Mouse (Mus musculus) spleen, adult 2 months (tissue): Measurements from ENCODE around the gene Thrap3. TPM values are rescaled to one million over a fixed set of nuclear protein-coding genes. Genes with fewer than 3 reads are reported as not detected.

Experiments
- DNase-seq, 2 experiments: peaks; one replicate each; pipeline versions ENCODE4 v3.0.0 to v3.0.0-alpha.2; 2012 to 2021; ENCODE audit warnings: low spot score in 2 of 2, low read depth in 1 of 2
- H3K27ac ChIP-seq: fragments of 200-500 bp; 2 replicates; pipeline ENCODE4 v1.5.1; 2012; ENCODE audit warnings: low read length, inconsistent platforms; ENCODE audit not compliant: insufficient read depth
- H3K27me3 ChIP-seq: fragments of 200-500 bp; 2 replicates; pipeline ENCODE4 v1.6.1; 2012; ENCODE audit warnings: mild to moderate bottlenecking, moderate library complexity, low read length, inconsistent platforms; ENCODE audit not compliant: control insufficient read depth, insufficient read depth
- H3K36me3 ChIP-seq: fragments of 200-500 bp; 2 replicates; pipeline ENCODE4 v1.6.1; 2012; ENCODE audit warnings: mild to moderate bottlenecking, low read length, inconsistent platforms; ENCODE audit not compliant: control insufficient read depth, insufficient read depth
- H3K4me1 ChIP-seq: fragments of 200-500 bp; 2 replicates; pipeline ENCODE4 v1.6.1; 2011; ENCODE audit warnings: inconsistent platforms; ENCODE audit not compliant: control insufficient read depth, insufficient read depth, insufficient read length
- H3K4me3 ChIP-seq: fragments of 200-500 bp; 2 replicates; pipeline ENCODE4 v1.5.1; 2011; ENCODE audit warnings: mild to moderate bottlenecking, inconsistent platforms; ENCODE audit not compliant: insufficient read depth, insufficient read length; ENCODE audit errors: extremely low read depth
- CTCF ChIP-seq: fragments of 200-500 bp; IDR thresholded peaks from 2 replicates; pipeline ENCODE4 v1.5.1; 2011; ENCODE audit warnings: mild to moderate bottlenecking, inconsistent platforms; ENCODE audit not compliant: insufficient read depth, insufficient read length, insufficient replicate concordance; ENCODE audit errors: extremely low read depth
- POLR2A ChIP-seq: fragments of 200-500 bp; IDR thresholded peaks from 2 replicates; pipeline ENCODE4 v1.6.1; 2011; ENCODE audit warnings: low read depth, low read length, inconsistent platforms
- WGBS: fragments of 180-500 bp; shearing (Covaris S2); methylation state at CpG from one replicate; pipeline ENCODE4 v1.1.7; 2018; 5-methylcytosine and 5-hydroxymethylcytosine counted together
- polyA plus RNA-seq: library from polyadenylated mRNA; depleted of rRNA; stranded (reverse); fragments of >200 nt; gene quantifications from 2 replicates; pipeline ENCODE4 v1.2.3, GENCODE M21; 2012

The Thrap3 gene
- polyA plus RNA-seq, 1 experiment = 53.0 TPM

- 85% methylated on average over 6 of the region's 6 CpGs for WGBS
- no peak overlapping the region for H3K27ac ChIP-seq
- H3K4me3 ChIP-seq = no peak overlapping the region
- H3K36me3 ChIP-seq = no peaks in the 10 kb centered on the region
- H3K27me3 ChIP-seq = no peaks in the 10 kb centered on the region
- TF ChIP-seq POLR2A (no peak), CTCF (no peak)
- no peaks in the 10 kb centered on the region for H3K4me1 ChIP-seq
- no peak for DNase-seq
These were observed 15.2 kb upstream of the Thrap3 start for GRCm38 (mm10) chr4:126217771-126218170.

DNA sequence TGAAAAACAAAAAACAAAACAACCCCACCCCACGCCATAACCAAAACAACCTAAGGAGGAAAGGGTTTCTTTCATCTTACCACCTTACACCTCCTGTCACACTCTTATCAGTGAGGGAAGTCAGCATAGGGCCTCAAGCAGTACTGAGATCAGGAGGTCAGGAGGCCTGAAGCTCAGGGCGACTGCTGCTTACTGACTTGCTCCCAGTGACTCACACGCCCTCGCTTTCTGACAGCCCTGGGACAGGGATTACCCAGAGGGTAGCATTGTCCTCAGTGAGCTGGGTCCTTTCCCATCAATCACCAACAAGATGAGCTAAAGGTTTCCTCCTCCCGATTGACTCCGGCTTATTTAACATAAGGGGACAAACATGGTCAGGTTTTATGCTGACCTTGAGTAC is 4.5 kb upstream of the Thrap3 start:
- no peaks in the 10 kb centered on the region for H3K27me3 ChIP-seq
- peak overlapping the region; percentile 48; the same call in 1 of the 2 replicates for H3K27ac ChIP-seq
- no peaks in the 10 kb centered on the region for H3K36me3 ChIP-seq
- 87% methylated on average over 6 of the region's 6 CpGs for WGBS
- H3K4me1 ChIP-seq = peaks cover 15% of the 10 kb centered on the region; the same call in 1 of the 2 replicates
- TF ChIP-seq POLR2A (no peak), CTCF (no peak)
- DNase-seq = no peak
- H3K4me3 ChIP-seq = no peak overlapping the region

DNA sequence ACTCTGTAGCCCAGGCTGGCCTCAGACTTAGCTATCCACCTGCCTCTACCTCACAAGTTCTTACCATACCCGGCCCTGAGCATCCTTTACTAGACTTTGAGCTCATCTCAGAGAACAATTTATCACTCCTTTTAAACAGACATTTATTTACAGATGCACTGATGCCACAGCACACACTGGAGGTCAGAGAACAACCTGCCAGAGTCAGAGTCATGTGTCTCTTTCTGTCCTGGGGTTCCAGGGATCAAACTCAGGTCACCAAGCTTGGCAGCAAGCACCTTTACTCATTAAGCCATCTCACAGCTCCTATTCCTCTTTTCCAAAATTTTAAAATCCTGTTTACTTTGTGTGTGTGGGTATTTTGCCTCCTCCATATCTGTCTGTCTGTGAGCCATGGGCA is 2.8 kb upstream of the Thrap3 start:
- Histone ChIP-seq H3K27me3 (no peaks in the 10 kb centered on the region), H3K36me3 (no peaks in the 10 kb centered on the region), H3K4me3 (no peak overlapping the region), H3K27ac (peak overlapping the region; percentile 91), H3K4me1 (peaks cover 20% of the 10 kb centered on the region)
- WGBS = 74% methylated on average over 1 of the region's 1 CpGs
- no peak for DNase-seq
- TF ChIP-seq CTCF = no peak
- no peak for TF ChIP-seq POLR2A

DNA sequence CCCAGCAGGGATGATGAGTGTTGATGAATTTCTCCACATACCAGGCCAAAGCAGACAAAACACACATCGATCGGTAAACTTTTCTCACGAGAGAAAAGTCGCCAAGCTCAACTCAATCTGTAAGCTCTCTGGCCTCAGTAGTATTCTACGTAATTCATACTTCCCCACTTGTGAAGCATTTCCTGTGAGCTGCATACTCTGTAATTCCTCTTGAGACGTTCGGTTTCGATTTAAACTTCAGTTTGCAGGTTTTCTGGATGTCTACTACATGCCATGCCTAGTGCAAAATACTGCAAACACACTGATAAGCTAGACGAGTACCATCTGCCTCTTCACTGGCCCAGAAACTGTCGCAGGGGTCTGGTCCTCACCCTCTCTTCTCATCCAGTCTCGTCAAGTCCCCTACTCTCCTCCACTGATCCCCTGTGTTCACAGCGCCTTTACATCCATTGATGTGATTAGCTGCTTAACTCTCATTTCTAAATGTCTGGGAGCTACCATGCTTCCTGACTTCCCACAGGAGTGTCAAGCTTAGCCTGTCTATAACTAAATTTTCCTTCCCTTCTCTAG is 2.2 kb upstream of the Thrap3 start:
- TF ChIP-seq POLR2A (0 out of 2 replicates have a peak, but pooled peaks have one; percentile 16), CTCF (no peak)
- WGBS = 26% methylated on average over 12 of the region's 12 CpGs
- no peaks in the 10 kb centered on the region for H3K36me3 ChIP-seq
- H3K27ac ChIP-seq = peak overlapping the region; percentile 91
- H3K4me3 ChIP-seq = 0 out of 2 replicates have a peak overlapping the region, but pooled peaks have one; percentile 26
- H3K27me3 ChIP-seq = no peaks in the 10 kb centered on the region
- DNase-seq = peak in 1 of 2 experiments; percentile 40
- H3K4me1 ChIP-seq = peaks cover 20% of the 10 kb centered on the region

DNA sequence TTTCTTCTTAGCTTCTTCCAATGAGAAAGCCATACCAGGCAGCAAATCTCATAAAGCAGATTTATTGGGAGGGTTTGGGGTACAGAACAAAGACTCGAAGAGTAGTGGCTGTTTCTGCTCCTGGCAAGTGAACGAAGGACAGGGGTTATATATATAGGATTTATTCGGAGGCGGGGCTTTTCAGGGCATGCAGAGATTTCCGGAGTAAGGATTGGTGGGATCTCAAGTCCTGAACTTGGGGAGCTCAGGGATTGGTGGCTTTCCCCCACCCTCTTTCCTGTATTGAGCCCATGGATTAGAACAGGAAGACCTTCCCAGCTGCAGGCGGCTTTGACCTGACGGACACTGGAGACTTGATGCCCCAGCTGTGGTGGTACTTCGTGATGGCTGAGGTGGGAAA is 1.5 kb upstream of the Thrap3 start:
- 89% methylated on average over 8 of the region's 8 CpGs for WGBS
- Histone ChIP-seq H3K27ac (peak overlapping the region; percentile 96), H3K27me3 (no peaks in the 10 kb centered on the region), H3K4me3 (no peak overlapping the region), H3K4me1 (peaks cover 23% of the 10 kb centered on the region), H3K36me3 (no peaks in the 10 kb centered on the region)
- TF ChIP-seq POLR2A (no peak), CTCF (no peak)
- DNase-seq = no peak

- TF ChIP-seq POLR2A (no peak), CTCF (no peak)
- Histone ChIP-seq H3K4me3 (peak overlapping the region; percentile 50), H3K27me3 (no peaks in the 10 kb centered on the region), H3K4me1 (peaks cover 26% of the 10 kb centered on the region), H3K36me3 (no peaks in the 10 kb centered on the region), H3K27ac (peak overlapping the region; percentile 96)
- WGBS = 81% methylated on average over 10 of the region's 10 CpGs
- DNase-seq = no peak
These were observed 856 bp upstream of the Thrap3 start for GRCm38 (mm10) chr4:126203336-126203895.
